Mouse (Mus musculus): ENCODE measurements at regions not wholly inside any gene's neighbourhood (a gene's known extent, or its start where the extent isn't known, plus 50 kb on each side); places are given as distances from the start of the nearest gene placed in this dataset.
"Not testable (repeated sequence)": the region's sequence is repeated elsewhere in the genome, so short reads cannot be mapped to it uniquely, and the experiment has no call there.

GRCm38 (mm10) chr3:18580911-18581626 is 632.9 kb downstream of the Cypt12 start:
- not testable (repeated sequence) for TF ChIP-seq CTCF, EP300 (IDR thresholded peaks at IDR 0.05; ENCODE audit: low read depth)

Data from liver, postnatal 0 days (tissue).